Mouse (Mus musculus): ENCODE data around the gene Pdss2. TPM values are rescaled to one million over a fixed set of nuclear protein-coding genes. Genes with fewer than 3 reads are reported as not detected.
A peak's percentile ranks its signal among the peaks of the same experiment; 100 is the strongest.

Pdss2 gene
- total and polyA plus RNA-seq, 2 experiments: 10.2 to 10.3 TPM

GRCm38 (mm10) chr10:43451848-43452662, 230.8 kb downstream of the Pdss2 start:
- H3K4me3 ChIP-seq (ENCODE audit: insufficient read depth, low read depth, low read length): no peak overlapping the region
- H3K79me2 ChIP-seq (ENCODE audit: control insufficient read depth, insufficient read depth, low read length): no peaks in the 10 kb centered on the region
- peak; percentile 74 for TF ChIP-seq CTCF (IDR thresholded peaks at IDR 0.05; ENCODE audit: low read depth, low read length)
- TF ChIP-seq POLR2A (IDR thresholded peaks at IDR 0.05; ENCODE audit: extremely low read depth, insufficient read depth, low read length): no peak
- DNase-seq (ENCODE audit: extremely low read depth, low read depth, low spot score): peak; percentile 62
- H3K27me3 ChIP-seq (ENCODE audit: control insufficient read depth, insufficient read depth, low read length): no peaks in the 10 kb centered on the region
- 20% methylated on average over 16 of the region's 16 CpGs for WGBS
- H3K9ac ChIP-seq (ENCODE audit: low read depth, low read length): no peak overlapping the region
- no peaks in the 10 kb centered on the region for H3K36me3 ChIP-seq (ENCODE audit: control insufficient read depth, insufficient read depth, low read length)
- no peak overlapping the region for H3K27ac ChIP-seq (replicated peaks; ENCODE audit: insufficient read depth, low read depth, low read length)
- no peaks in the 10 kb centered on the region for H3K4me1 ChIP-seq (ENCODE audit: control insufficient read depth, insufficient read depth, low read length)

GRCm38 (mm10) chr10:43452663-43452996, 231.3 kb downstream of the Pdss2 start:
- Histone ChIP-seq H3K79me2 (ENCODE audit: control insufficient read depth, insufficient read depth, low read length) (no peaks in the 10 kb centered on the region), H3K9ac (ENCODE audit: low read depth, low read length) (no peak overlapping the region), H3K4me3 (ENCODE audit: insufficient read depth, low read depth, low read length) (no peak overlapping the region), H3K27ac (replicated peaks; ENCODE audit: insufficient read depth, low read depth, low read length) (no peak overlapping the region), H3K36me3 (ENCODE audit: control insufficient read depth, insufficient read depth, low read length) (no peaks in the 10 kb centered on the region), H3K27me3 (ENCODE audit: control insufficient read depth, insufficient read depth, low read length) (no peaks in the 10 kb centered on the region), H3K4me1 (ENCODE audit: control insufficient read depth, insufficient read depth, low read length) (no peaks in the 10 kb centered on the region)
- no peak for TF ChIP-seq CTCF (IDR thresholded peaks at IDR 0.05; ENCODE audit: low read depth, low read length)
- DNase-seq (ENCODE audit: extremely low read depth, low read depth, low spot score): no peak
- WGBS: 19% methylated on average over 5 of the region's 5 CpGs

DNA sequence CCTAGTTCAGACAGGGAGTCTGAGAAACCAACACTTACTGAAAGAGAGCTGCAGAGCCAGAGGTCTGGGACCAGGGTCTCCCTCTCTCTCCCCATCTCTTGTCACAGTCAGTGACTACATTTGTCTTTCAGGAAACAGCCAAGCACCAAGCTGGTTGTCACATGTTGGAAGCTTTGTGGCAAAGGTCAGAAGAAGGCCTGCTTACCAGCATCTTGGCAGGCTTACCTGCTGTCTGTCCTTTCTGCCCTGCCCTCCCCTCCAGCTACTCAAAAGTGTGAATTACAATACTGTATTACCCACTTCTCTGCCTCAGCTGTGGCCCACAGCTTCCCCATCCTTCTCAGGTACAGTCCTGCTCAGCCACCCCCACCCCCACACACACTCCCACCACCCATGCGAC, 232.9 kb downstream of the Pdss2 start:
- WGBS: 95% methylated on average over 1 of the region's 1 CpGs
- Histone ChIP-seq H3K4me3 (ENCODE audit: insufficient read depth, low read depth, low read length) (no peak overlapping the region), H3K27ac (replicated peaks; ENCODE audit: insufficient read depth, low read depth, low read length) (no peak overlapping the region), H3K9ac (ENCODE audit: low read depth, low read length) (no peak overlapping the region), H3K4me1 (ENCODE audit: control insufficient read depth, insufficient read depth, low read length) (no peaks in the 10 kb centered on the region), H3K79me2 (ENCODE audit: control insufficient read depth, insufficient read depth, low read length) (no peaks in the 10 kb centered on the region), H3K36me3 (ENCODE audit: control insufficient read depth, insufficient read depth, low read length) (no peaks in the 10 kb centered on the region), H3K27me3 (ENCODE audit: control insufficient read depth, insufficient read depth, low read length) (no peaks in the 10 kb centered on the region)
- TF ChIP-seq POLR2A (IDR thresholded peaks at IDR 0.05; ENCODE audit: extremely low read depth, insufficient read depth, low read length): no peak
- TF ChIP-seq CTCF (IDR thresholded peaks at IDR 0.05; ENCODE audit: low read depth, low read length): no peak
- DNase-seq (ENCODE audit: extremely low read depth, low read depth, low spot score): no peak

DNA sequence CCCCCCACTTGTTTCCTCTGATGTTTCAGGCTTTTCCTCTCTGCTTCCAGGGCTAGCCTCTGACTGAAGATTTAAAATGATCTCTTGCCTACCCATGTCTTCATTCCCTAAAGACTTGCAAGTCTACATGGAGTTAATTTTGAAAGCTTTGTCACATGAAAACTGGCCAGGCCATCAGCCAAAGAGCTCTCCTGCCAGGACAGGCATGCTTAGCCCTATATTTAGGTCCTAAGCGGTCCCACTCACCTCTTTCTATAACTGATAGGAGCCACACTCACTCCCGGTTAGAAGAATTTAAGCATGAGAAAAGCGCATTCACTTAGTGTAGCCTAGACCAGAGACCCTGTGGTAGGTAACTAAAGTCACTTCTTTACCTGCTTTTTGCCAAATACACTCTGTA, 233.4 kb downstream of the Pdss2 start:
- no peaks in the 10 kb centered on the region for H3K79me2 ChIP-seq (ENCODE audit: control insufficient read depth, insufficient read depth, low read length)
- H3K9ac ChIP-seq (ENCODE audit: low read depth, low read length): no peak overlapping the region
- no peak for DNase-seq (ENCODE audit: extremely low read depth, low read depth, low spot score)
- no peaks in the 10 kb centered on the region for H3K27me3 ChIP-seq (ENCODE audit: control insufficient read depth, insufficient read depth, low read length)
- H3K27ac ChIP-seq (replicated peaks; ENCODE audit: insufficient read depth, low read depth, low read length): no peak overlapping the region
- H3K4me1 ChIP-seq (ENCODE audit: control insufficient read depth, insufficient read depth, low read length): no peaks in the 10 kb centered on the region
- H3K36me3 ChIP-seq (ENCODE audit: control insufficient read depth, insufficient read depth, low read length): no peaks in the 10 kb centered on the region
- TF ChIP-seq POLR2A (IDR thresholded peaks at IDR 0.05; ENCODE audit: extremely low read depth, insufficient read depth, low read length) (no peak), CTCF (IDR thresholded peaks at IDR 0.05; ENCODE audit: low read depth, low read length) (no peak)
- H3K4me3 ChIP-seq (ENCODE audit: insufficient read depth, low read depth, low read length): no peak overlapping the region
- 94% methylated on average over 3 of the region's 3 CpGs for WGBS

DNA sequence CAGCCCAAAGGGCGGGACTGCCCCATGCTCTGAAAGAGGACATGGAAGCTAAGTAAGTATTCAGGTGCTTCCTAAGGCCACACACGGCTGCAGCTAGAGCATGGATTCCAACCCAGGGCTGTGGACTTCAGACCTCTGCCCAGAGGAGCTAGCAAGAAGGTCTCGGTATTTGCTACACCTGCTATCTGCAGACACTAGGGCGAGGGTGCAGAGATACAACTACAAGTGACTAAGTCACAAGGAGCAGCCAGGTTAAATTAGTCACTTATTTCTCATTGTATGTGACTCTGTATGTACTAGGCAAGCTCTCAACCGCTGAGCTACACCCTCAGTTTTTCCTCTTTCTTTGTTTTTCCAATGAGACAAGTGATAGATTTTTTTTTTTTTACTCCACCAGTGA, 241.5 kb downstream of the Pdss2 start:
- H3K4me3 ChIP-seq (ENCODE audit: insufficient read depth, low read depth, low read length): no peak overlapping the region
- no peak overlapping the region for H3K27ac ChIP-seq (replicated peaks; ENCODE audit: insufficient read depth, low read depth, low read length)
- WGBS: 56% methylated on average over 5 of the region's 5 CpGs
- H3K9ac ChIP-seq (ENCODE audit: low read depth, low read length): no peak overlapping the region
- no peaks in the 10 kb centered on the region for H3K4me1 ChIP-seq (ENCODE audit: control insufficient read depth, insufficient read depth, low read length)
- no peaks in the 10 kb centered on the region for H3K79me2 ChIP-seq (ENCODE audit: control insufficient read depth, insufficient read depth, low read length)
- DNase-seq (ENCODE audit: extremely low read depth, low read depth, low spot score): no peak
- H3K27me3 ChIP-seq (ENCODE audit: control insufficient read depth, insufficient read depth, low read length): no peaks in the 10 kb centered on the region
- no peaks in the 10 kb centered on the region for H3K36me3 ChIP-seq (ENCODE audit: control insufficient read depth, insufficient read depth, low read length)
- TF ChIP-seq CTCF (IDR thresholded peaks at IDR 0.05; ENCODE audit: low read depth, low read length) (no peak), POLR2A (IDR thresholded peaks at IDR 0.05; ENCODE audit: extremely low read depth, insufficient read depth, low read length) (no peak)

DNA sequence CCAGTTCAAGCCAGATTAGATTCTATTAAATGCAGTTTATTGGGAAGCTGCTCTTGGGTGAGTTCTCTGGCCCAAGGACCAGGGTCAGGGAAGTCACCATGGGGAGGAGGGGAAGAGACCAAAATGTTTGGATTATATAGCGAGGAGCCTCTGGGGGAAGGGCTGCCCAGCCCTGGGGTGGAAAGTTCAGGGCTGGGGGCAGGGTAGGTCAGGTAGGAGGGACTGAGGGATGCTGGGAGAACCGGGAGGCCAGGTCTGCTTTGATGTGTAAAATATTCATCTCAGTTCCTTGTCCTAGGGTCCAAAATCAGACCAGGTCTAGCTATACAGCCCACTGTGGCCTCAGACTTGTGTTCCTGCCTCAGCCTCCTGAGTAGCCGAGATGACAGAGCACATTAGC, 241.9 kb downstream of the Pdss2 start:
- Histone ChIP-seq H3K4me1 (ENCODE audit: control insufficient read depth, insufficient read depth, low read length) (no peaks in the 10 kb centered on the region), H3K27ac (replicated peaks; ENCODE audit: insufficient read depth, low read depth, low read length) (no peak overlapping the region), H3K9ac (ENCODE audit: low read depth, low read length) (no peak overlapping the region), H3K4me3 (ENCODE audit: insufficient read depth, low read depth, low read length) (no peak overlapping the region), H3K36me3 (ENCODE audit: control insufficient read depth, insufficient read depth, low read length) (no peaks in the 10 kb centered on the region), H3K27me3 (ENCODE audit: control insufficient read depth, insufficient read depth, low read length) (no peaks in the 10 kb centered on the region), H3K79me2 (ENCODE audit: control insufficient read depth, insufficient read depth, low read length) (no peaks in the 10 kb centered on the region)
- no peak for TF ChIP-seq CTCF (IDR thresholded peaks at IDR 0.05; ENCODE audit: low read depth, low read length)
- TF ChIP-seq POLR2A (IDR thresholded peaks at IDR 0.05; ENCODE audit: extremely low read depth, insufficient read depth, low read length): no peak
- no peak for DNase-seq (ENCODE audit: extremely low read depth, low read depth, low spot score)
- WGBS: 51% methylated on average over 3 of the region's 3 CpGs

Data from liver, adult 2 months (tissue).